Mouse (Mus musculus) ES-Bruce4 (cell line): ENCODE results near the gene Prkcq. TPM values are rescaled to one million over a fixed set of nuclear protein-coding genes. Genes with fewer than 3 reads are reported as not detected.

ENCODE experiments used
- H3K27ac ChIP-seq: 2 replicates; pipeline ENCODE4 v1.5.1; 2012; ENCODE audit warnings: low read length, inconsistent platforms; ENCODE audit not compliant: insufficient read depth
- H3K27me3 ChIP-seq: 2 replicates; pipeline ENCODE4 v1.6.1; 2012; ENCODE audit warnings: mild to moderate bottlenecking, low read length, inconsistent platforms; ENCODE audit not compliant: control insufficient read depth, poor library complexity, insufficient read depth, severe bottlenecking
- H3K36me3 ChIP-seq: 2 replicates; pipeline ENCODE4 v1.6.1; 2012; ENCODE audit warnings: inconsistent platforms, mild to moderate bottlenecking, low read length, moderate library complexity; ENCODE audit not compliant: control insufficient read depth, poor library complexity, insufficient read depth, severe bottlenecking
- H3K4me1 ChIP-seq: one replicate; pipeline ENCODE4 v1.8.1; 2011; ENCODE audit warnings: low read length; ENCODE audit not compliant: control insufficient read depth, insufficient read depth
- H3K4me3 ChIP-seq: 2 replicates; pipeline ENCODE4 v1.5.1; 2011; ENCODE audit warnings: low read depth, mild to moderate bottlenecking, low read length
- H3K9ac ChIP-seq: 2 replicates; pipeline ENCODE4 v1.6.1; 2012; ENCODE audit warnings: low read depth, mild to moderate bottlenecking, inconsistent platforms; ENCODE audit not compliant: poor library complexity, severe bottlenecking
- H3K9me3 ChIP-seq: replicated peaks from 2 replicates; pipeline ENCODE4 v1.6.1; 2012; ENCODE audit warnings: mild to moderate bottlenecking, low read length, inconsistent platforms; ENCODE audit not compliant: control insufficient read depth, poor library complexity, insufficient read depth, severe bottlenecking
- CTCF ChIP-seq: IDR thresholded peaks from one replicate; pipeline ENCODE4 v1.8.1; 2011; ENCODE audit warnings: low read depth, low read length
- EP300 ChIP-seq: IDR thresholded peaks from 2 replicates; pipeline ENCODE4 v1.6.1; 2011; ENCODE audit warnings: low read depth, low read length; ENCODE audit not compliant: insufficient read depth
- POLR2A ChIP-seq: IDR thresholded peaks from one replicate; pipeline ENCODE4 v1.8.1; 2011; ENCODE audit warnings: low read length; ENCODE audit not compliant: insufficient read depth
- polyA plus RNA-seq: library from polyadenylated mRNA; stranded (reverse); fragments of >200 nt; gene quantifications from 2 replicates; pipeline ENCODE4 v1.2.4, GENCODE M21; 2011; ENCODE audit warnings: low read depth; ENCODE audit not compliant: missing spikeins, insufficient read depth, insufficient read length

Gene Prkcq
- polyA plus RNA-seq, 1 experiment: not detected

- TF ChIP-seq EP300 (no peak), CTCF (no peak), POLR2A (no peak)
- Histone ChIP-seq H3K36me3 (no peaks in the 10 kb centered on the region), H3K27me3 (no peaks in the 10 kb centered on the region), H3K4me1 (no peaks in the 10 kb centered on the region), H3K9ac (no peak overlapping the region), H3K27ac (no peak overlapping the region), H3K4me3 (no peak overlapping the region), H3K9me3 (no peaks in the 10 kb centered on the region)
Observed at GRCm38 (mm10) chr2:11205720-11206119, 33.8 kb downstream of the Prkcq start.

DNA sequence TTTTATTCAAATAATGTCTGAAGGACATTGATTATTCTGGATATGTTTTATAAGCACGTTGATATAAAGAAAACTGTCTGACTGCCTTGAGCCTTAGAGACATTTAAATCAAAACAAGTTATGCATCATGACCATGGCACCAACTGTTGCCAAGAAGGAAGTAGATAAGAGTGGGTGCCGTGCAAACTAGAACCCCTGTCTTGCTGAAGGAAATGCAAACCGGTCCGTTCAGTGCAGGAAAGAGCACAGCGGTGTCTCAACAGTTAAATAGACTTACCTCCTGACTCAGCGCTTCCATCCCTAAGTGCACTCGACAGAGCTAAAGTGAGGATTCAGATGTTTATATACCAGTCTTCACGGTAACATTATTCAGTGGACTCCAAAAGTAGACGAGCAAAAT is 36.4 kb downstream of the Prkcq start:
- no peak for TF ChIP-seq POLR2A
- no peak for TF ChIP-seq CTCF
- no peak for TF ChIP-seq EP300
- no peak overlapping the region for H3K27ac ChIP-seq
- H3K9me3 ChIP-seq: no peaks in the 10 kb centered on the region
- no peaks in the 10 kb centered on the region for H3K4me1 ChIP-seq
- H3K27me3 ChIP-seq: no peaks in the 10 kb centered on the region
- no peak overlapping the region for H3K4me3 ChIP-seq
- H3K9ac ChIP-seq: no peak overlapping the region
- H3K36me3 ChIP-seq: no peaks in the 10 kb centered on the region

DNA sequence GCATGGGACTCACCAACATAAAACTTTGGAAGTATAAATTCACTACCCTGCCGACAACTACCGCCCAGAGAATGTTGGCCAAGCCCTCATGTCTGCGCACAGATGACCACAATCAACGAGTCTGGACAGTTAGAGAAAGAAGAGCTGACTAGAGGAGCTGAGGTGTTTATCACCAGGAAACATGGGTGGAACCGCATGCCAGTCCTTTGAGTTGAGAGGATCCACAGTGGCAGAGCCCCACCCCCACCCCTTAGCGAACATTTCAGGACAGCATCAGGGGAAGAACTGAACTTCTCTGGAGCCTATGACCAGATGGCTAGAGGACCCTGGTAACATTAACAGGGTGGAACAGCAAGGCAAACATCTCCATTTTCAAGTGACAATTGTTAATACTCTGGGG is 37.4 kb downstream of the Prkcq start:
- no peak for TF ChIP-seq POLR2A
- TF ChIP-seq EP300: no peak
- no peak for TF ChIP-seq CTCF

DNA sequence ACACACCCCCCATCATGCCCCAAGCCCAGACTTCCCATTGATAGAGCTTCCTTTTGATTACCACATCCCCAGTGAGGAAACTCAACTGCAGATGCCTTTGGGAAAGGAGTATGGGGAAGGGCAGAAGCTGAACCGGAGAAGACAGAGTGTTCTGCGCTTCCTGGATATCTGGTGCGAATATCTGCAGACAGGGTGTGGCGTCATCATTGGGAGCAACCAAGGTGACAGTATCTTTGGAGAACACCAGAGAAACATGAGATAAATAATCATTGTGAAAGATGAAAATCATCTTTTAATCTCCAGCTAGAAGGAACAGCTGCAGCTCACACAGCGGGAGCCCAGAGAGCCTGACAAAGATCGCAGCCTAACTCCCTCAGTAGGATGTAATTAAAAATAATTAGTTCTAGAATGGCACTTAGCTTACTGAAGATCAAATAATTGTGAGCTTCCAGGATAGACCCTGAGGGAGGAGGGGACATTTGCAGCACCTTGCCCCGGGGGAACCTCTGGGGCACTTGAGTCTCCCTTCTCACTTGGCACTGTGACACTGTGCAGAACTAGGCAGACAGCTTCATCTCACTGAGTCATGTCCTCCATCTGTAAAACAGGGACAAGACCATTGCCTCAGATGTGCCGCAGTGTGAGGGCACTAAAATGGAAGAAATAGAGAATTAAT is 38.5 kb downstream of the Prkcq start:
- H3K4me3 ChIP-seq: no peak overlapping the region
- H3K4me1 ChIP-seq: no peaks in the 10 kb centered on the region
- H3K27ac ChIP-seq: no peak overlapping the region
- TF ChIP-seq EP300: no peak
- no peak for TF ChIP-seq POLR2A
- TF ChIP-seq CTCF: no peak
- H3K9ac ChIP-seq: no peak overlapping the region
- no peaks in the 10 kb centered on the region for H3K27me3 ChIP-seq
- H3K9me3 ChIP-seq: no peaks in the 10 kb centered on the region
- H3K36me3 ChIP-seq: no peaks in the 10 kb centered on the region

More for the DNA sequence above, 37.4 kb downstream of the Prkcq start:
- no peak overlapping the region for H3K9ac ChIP-seq
- no peaks in the 10 kb centered on the region for H3K4me1 ChIP-seq
- H3K36me3 ChIP-seq: no peaks in the 10 kb centered on the region
- no peaks in the 10 kb centered on the region for H3K27me3 ChIP-seq
- H3K9me3 ChIP-seq: no peaks in the 10 kb centered on the region
- H3K4me3 ChIP-seq: no peak overlapping the region
- H3K27ac ChIP-seq: no peak overlapping the region

DNA sequence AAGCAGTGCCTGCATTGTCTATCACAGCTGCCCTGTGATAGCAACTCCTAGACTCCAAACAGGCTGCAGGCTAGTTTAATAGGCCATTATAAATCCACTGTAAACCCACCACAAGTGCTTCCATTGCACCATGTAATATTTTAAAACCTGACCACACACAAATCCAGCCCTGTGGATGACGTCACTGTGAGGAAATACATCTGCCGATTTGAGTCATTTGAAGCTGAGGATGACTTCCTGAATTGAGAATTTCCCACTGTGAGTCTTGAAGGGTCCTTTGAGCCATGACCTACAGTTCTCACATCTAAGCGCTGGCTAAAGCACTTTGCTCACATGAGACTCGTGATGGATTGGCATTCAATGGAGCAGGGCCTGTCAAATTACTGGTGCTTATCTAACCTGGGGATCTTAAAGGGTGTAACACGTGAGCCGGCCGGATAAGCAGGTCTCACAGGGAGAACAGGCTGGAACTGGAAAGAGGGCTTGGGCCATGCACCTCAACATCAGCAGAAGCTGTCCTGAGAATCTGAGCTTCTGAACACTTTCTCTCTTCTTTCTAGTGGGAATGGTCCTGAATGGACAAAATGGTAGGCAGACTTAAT is 40.2 kb downstream of the Prkcq start:
- no peak overlapping the region for H3K27ac ChIP-seq
- H3K4me1 ChIP-seq: no peaks in the 10 kb centered on the region
- no peaks in the 10 kb centered on the region for H3K36me3 ChIP-seq
- no peaks in the 10 kb centered on the region for H3K9me3 ChIP-seq
- no peak for TF ChIP-seq POLR2A
- no peak for TF ChIP-seq EP300
- TF ChIP-seq CTCF: no peak
- H3K9ac ChIP-seq: no peak overlapping the region
- H3K27me3 ChIP-seq: no peaks in the 10 kb centered on the region
- H3K4me3 ChIP-seq: no peak overlapping the region

- no peak overlapping the region for H3K9ac ChIP-seq
- H3K27ac ChIP-seq: no peak overlapping the region
- H3K36me3 ChIP-seq: no peaks in the 10 kb centered on the region
- H3K9me3 ChIP-seq: no peaks in the 10 kb centered on the region
- H3K4me1 ChIP-seq: no peaks in the 10 kb centered on the region
- H3K27me3 ChIP-seq: no peaks in the 10 kb centered on the region
- no peak for TF ChIP-seq CTCF
- no peak for TF ChIP-seq EP300
- no peak for TF ChIP-seq POLR2A
- H3K4me3 ChIP-seq: no peak overlapping the region
Observed at GRCm38 (mm10) chr2:11216421-11216820, 44.5 kb downstream of the Prkcq start.
